Mouse (Mus musculus): ENCODE data around the gene Ncln. TPM values are rescaled to one million over a fixed set of nuclear protein-coding genes. Genes with fewer than 3 reads are reported as not detected.

The Ncln gene
- total and polyA plus RNA-seq, 3 experiments, result 35.5 to 154 (median 58.2) TPM

GRCm38 (mm10) chr10:81494260-81495041 is 1.7 kb downstream of the Ncln start:
- no peak for TF ChIP-seq GATA2 (IDR thresholded peaks at IDR 0.05; ENCODE audit: borderline replicate concordance, low read depth, low read length)
- TF ChIP-seq POLR2AphosphoS5 (IDR thresholded peaks at IDR 0.05; ENCODE audit: insufficient replicate concordance, low read depth, low read length), result no peak
- TF ChIP-seq GATA1 (IDR thresholded peaks at IDR 0.05; ENCODE audit: borderline replicate concordance, low read length), result no peak
- no peak for TF ChIP-seq CTCF (IDR thresholded peaks at IDR 0.05; ENCODE audit: low read depth, low read length)
- TF ChIP-seq TAL1 (conservative IDR thresholded peaks at IDR 0.05; ENCODE audit: low read depth, low read length), result no peak
- H3K27me3 ChIP-seq (ENCODE audit: insufficient read depth, low read length), result no peaks in the 10 kb centered on the region
- no peak for ATAC-seq (ENCODE audit: extremely low read depth, insufficient number of reproducible peaks, low FRiP score, poor library complexity, severe bottlenecking)
- H3K4me3 ChIP-seq (ENCODE audit: low read depth, low read length), result peak overlapping the region; percentile 97; the same call in 1 of the 2 replicates
- DNase-seq (ENCODE audit: low spot score), result no peak
- peaks cover 84% of the 10 kb centered on the region for H3K4me1 ChIP-seq (ENCODE audit: insufficient read depth, low read depth, low read length)
- no peaks in the 10 kb centered on the region for H3K9me3 ChIP-seq (replicated peaks)
- H3K36me3 ChIP-seq (replicated peaks), result peaks cover 69% of the 10 kb centered on the region

DNA sequence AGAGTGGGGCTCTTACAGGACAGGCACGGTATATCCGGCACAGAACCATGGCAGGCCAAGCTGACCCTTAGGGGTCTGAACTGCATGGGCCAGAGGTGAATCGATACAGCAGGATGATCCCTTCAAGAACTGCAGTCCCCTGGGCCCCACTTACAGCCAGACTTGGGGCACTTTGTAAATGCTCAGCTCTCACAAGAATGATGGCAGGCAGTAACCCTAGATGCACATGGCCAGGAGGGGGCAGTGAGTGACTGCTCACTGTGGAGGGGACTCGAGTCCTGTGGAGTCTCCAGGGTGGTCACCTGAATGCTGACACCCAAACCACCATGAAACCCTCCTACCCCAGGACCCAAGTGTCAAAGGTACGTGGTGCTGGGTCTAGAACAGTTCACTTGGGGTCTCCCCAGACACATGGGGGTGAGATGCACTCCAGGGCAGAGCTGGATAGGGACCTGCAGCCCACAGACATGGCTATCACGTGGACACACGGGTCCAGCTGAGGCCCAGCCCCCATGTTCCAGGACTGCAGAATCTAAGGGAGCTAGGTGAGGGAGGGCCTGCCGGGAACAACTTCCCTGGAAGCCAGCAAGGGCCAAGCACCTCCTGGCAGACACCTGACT is 2.5 kb downstream of the Ncln start:
- no peak for ATAC-seq (ENCODE audit: extremely low read depth, insufficient number of reproducible peaks, low FRiP score, poor library complexity, severe bottlenecking)
- TF ChIP-seq GATA1 (IDR thresholded peaks at IDR 0.05; ENCODE audit: borderline replicate concordance, low read length), result no peak
- no peak for TF ChIP-seq CTCF (IDR thresholded peaks at IDR 0.05; ENCODE audit: low read depth, low read length)
- TF ChIP-seq GATA2 (IDR thresholded peaks at IDR 0.05; ENCODE audit: borderline replicate concordance, low read depth, low read length), result no peak
- no peak for TF ChIP-seq TAL1 (conservative IDR thresholded peaks at IDR 0.05; ENCODE audit: low read depth, low read length)
- TF ChIP-seq POLR2AphosphoS5 (IDR thresholded peaks at IDR 0.05; ENCODE audit: insufficient replicate concordance, low read depth, low read length), result no peak
- no peaks in the 10 kb centered on the region for H3K9me3 ChIP-seq (replicated peaks)
- DNase-seq (ENCODE audit: low spot score), result no peak
- peaks cover 69% of the 10 kb centered on the region for H3K36me3 ChIP-seq (replicated peaks)
- peaks cover 78% of the 10 kb centered on the region for H3K4me1 ChIP-seq (ENCODE audit: insufficient read depth, low read depth, low read length)
- H3K4me3 ChIP-seq (ENCODE audit: low read depth, low read length), result peak overlapping the region; percentile 97; the same call in 1 of the 2 replicates
- no peaks in the 10 kb centered on the region for H3K27me3 ChIP-seq (ENCODE audit: insufficient read depth, low read length)

DNA sequence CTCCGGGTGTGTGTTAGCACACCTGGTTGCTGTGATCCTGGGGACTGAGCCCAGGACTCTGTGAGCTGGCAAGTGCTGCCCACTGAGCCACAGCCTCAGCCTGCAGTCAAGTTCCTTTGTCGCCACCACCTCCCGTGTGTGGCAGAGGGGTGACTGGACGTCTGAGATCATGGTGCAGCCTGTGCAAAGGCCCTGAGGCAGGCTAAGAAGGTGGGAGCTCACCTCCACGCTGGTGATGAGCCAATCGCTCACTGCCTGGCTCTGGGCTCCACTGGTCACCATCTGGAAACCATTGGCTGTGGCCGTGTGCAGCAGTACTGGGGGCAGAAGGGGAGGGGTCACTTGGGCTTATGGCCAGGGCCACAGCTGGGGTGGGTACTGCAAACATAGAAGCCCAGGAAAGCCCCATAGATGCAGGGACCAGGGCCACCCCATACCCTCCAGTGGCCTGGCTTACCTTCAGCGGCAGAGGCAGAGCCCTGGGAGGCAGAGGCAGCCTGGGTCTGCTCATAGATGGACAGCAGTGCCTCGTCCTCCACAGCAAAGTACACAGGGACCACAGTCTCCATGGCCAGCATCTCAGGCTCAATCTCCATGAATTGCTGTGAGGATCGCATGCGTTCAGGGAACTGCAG is 3.5 kb downstream of the Ncln start:
- Histone ChIP-seq H3K27me3 (ENCODE audit: insufficient read depth, low read length) (no peaks in the 10 kb centered on the region; the same call in 1 of the 2 replicates), H3K36me3 (replicated peaks) (peaks cover 75% of the 10 kb centered on the region), H3K9me3 (replicated peaks) (no peaks in the 10 kb centered on the region), H3K4me3 (ENCODE audit: low read depth, low read length) (peak overlapping the region; percentile 2; the same call in 1 of the 2 replicates), H3K4me1 (ENCODE audit: insufficient read depth, low read depth, low read length) (peaks cover 77% of the 10 kb centered on the region)
- no peak for DNase-seq (ENCODE audit: low spot score)
- ATAC-seq (ENCODE audit: extremely low read depth, insufficient number of reproducible peaks, low FRiP score, poor library complexity, severe bottlenecking), result no peak
- no peak for TF ChIP-seq GATA2 (IDR thresholded peaks at IDR 0.05; ENCODE audit: borderline replicate concordance, low read depth, low read length)
- no peak for TF ChIP-seq POLR2AphosphoS5 (IDR thresholded peaks at IDR 0.05; ENCODE audit: insufficient replicate concordance, low read depth, low read length)
- TF ChIP-seq TAL1 (conservative IDR thresholded peaks at IDR 0.05; ENCODE audit: low read depth, low read length), result no peak
- TF ChIP-seq CTCF (IDR thresholded peaks at IDR 0.05; ENCODE audit: low read depth, low read length), result no peak
- TF ChIP-seq GATA1 (IDR thresholded peaks at IDR 0.05; ENCODE audit: borderline replicate concordance, low read length), result no peak

- H3K4me3 ChIP-seq (ENCODE audit: low read depth, low read length), result no peak overlapping the region
- no peaks in the 10 kb centered on the region for H3K9me3 ChIP-seq (replicated peaks)
- no peaks in the 10 kb centered on the region; the same call in 1 of the 2 replicates for H3K27me3 ChIP-seq (ENCODE audit: insufficient read depth, low read length)
- H3K36me3 ChIP-seq (replicated peaks), result peaks cover 92% of the 10 kb centered on the region
- TF ChIP-seq TAL1 (conservative IDR thresholded peaks at IDR 0.05; ENCODE audit: low read depth, low read length) (no peak), POLR2AphosphoS5 (IDR thresholded peaks at IDR 0.05; ENCODE audit: insufficient replicate concordance, low read depth, low read length) (no peak), GATA1 (IDR thresholded peaks at IDR 0.05; ENCODE audit: borderline replicate concordance, low read length) (no peak), GATA2 (IDR thresholded peaks at IDR 0.05; ENCODE audit: borderline replicate concordance, low read depth, low read length) (no peak), CTCF (IDR thresholded peaks at IDR 0.05; ENCODE audit: low read depth, low read length) (no peak)
- DNase-seq (ENCODE audit: low spot score) (no peak), ATAC-seq (ENCODE audit: extremely low read depth, insufficient number of reproducible peaks, low FRiP score, poor library complexity, severe bottlenecking) (no peak)
- H3K4me1 ChIP-seq (ENCODE audit: insufficient read depth, low read depth, low read length), result peaks cover 71% of the 10 kb centered on the region
These were observed 5.2 kb downstream of the Ncln start for GRCm38 (mm10) chr10:81491018-81491417.

DNA sequence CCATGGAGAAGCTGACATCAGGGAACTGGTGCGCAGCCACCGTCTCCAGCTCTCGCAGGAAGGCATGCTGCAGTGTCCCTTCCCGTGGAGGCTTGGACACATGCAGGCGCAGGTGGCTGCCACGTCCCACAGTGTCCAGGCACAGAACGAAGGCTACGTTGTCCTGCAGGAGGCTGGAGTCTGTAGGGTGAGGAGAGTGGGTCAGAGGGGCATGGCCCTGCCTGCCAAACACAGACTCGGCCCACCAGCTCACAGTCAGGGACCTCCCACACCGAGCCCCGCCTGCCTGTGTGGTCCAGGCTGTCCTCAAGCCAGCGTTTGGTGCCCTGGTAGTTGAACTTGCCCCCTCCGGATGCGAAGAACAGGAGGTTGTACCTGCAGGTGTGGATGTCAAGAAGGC is 6.3 kb downstream of the Ncln start:
- H3K4me1 ChIP-seq (ENCODE audit: insufficient read depth, low read depth, low read length), result peaks cover 67% of the 10 kb centered on the region
- TF ChIP-seq GATA2 (IDR thresholded peaks at IDR 0.05; ENCODE audit: borderline replicate concordance, low read depth, low read length) (no peak), CTCF (IDR thresholded peaks at IDR 0.05; ENCODE audit: low read depth, low read length) (no peak)
- H3K4me3 ChIP-seq (ENCODE audit: low read depth, low read length), result no peak overlapping the region
- H3K9me3 ChIP-seq (replicated peaks), result no peaks in the 10 kb centered on the region
- no peaks in the 10 kb centered on the region; the same call in 1 of the 2 replicates for H3K27me3 ChIP-seq (ENCODE audit: insufficient read depth, low read length)
- peaks cover 100% of the 10 kb centered on the region for H3K36me3 ChIP-seq (replicated peaks)
- DNase-seq (ENCODE audit: low spot score) (no peak), ATAC-seq (ENCODE audit: extremely low read depth, insufficient number of reproducible peaks, low FRiP score, poor library complexity, severe bottlenecking) (no peak)

- TF ChIP-seq GATA1 (IDR thresholded peaks at IDR 0.05; ENCODE audit: borderline replicate concordance, low read length) (no peak), CTCF (IDR thresholded peaks at IDR 0.05; ENCODE audit: low read depth, low read length) (no peak), TAL1 (conservative IDR thresholded peaks at IDR 0.05; ENCODE audit: low read depth, low read length) (no peak), GATA2 (IDR thresholded peaks at IDR 0.05; ENCODE audit: borderline replicate concordance, low read depth, low read length) (no peak)
- no peaks in the 10 kb centered on the region for H3K9me3 ChIP-seq (replicated peaks)
- H3K4me1 ChIP-seq (ENCODE audit: insufficient read depth, low read depth, low read length), result peaks cover 58% of the 10 kb centered on the region
- H3K27me3 ChIP-seq (ENCODE audit: insufficient read depth, low read length), result no peaks in the 10 kb centered on the region; the same call in 1 of the 2 replicates
- H3K36me3 ChIP-seq (replicated peaks), result peaks cover 82% of the 10 kb centered on the region
- DNase-seq (ENCODE audit: low spot score) (no peak), ATAC-seq (ENCODE audit: extremely low read depth, insufficient number of reproducible peaks, low FRiP score, poor library complexity, severe bottlenecking) (no peak)
- no peak overlapping the region for H3K4me3 ChIP-seq (ENCODE audit: low read depth, low read length)
These were observed 8.1 kb downstream of the Ncln start for GRCm38 (mm10) chr10:81488081-81488480.
